Mouse (Mus musculus) stomach, embryonic 16.5 days (tissue): ENCODE data around the gene Tex22. TPM values are rescaled to one million over a fixed set of nuclear protein-coding genes. Genes with fewer than 3 reads are reported as not detected.
A peak's percentile ranks its signal among the peaks of the same experiment; 100 is the strongest.

Experiments used
- ATAC-seq: fragments of 200-750 bp; cut with Nextera tagmentation; 2 replicates; pipeline ENCODE4 v1.8.0; 2017; ENCODE audit warnings: moderate number of reproducible peaks, moderate TSS enrichment; ENCODE audit not compliant: insufficient read depth, low FRiP score
- H3K27ac ChIP-seq: fragments of 300-500 bp; sonication (generic); 2 replicates; pipeline ENCODE4 v1.5.1; 2014; ENCODE audit warnings: low read length
- H3K27me3 ChIP-seq: fragments of 300-500 bp; sonication (generic); 2 replicates; pipeline ENCODE4 v1.6.1; 2014; ENCODE audit warnings: low read length, control low read depth, mixed read lengths; ENCODE audit not compliant: control insufficient read depth, insufficient read depth
- H3K36me3 ChIP-seq: fragments of 300-500 bp; sonication (generic); 2 replicates; pipeline ENCODE4 v1.6.1; 2014; ENCODE audit warnings: low read length; ENCODE audit not compliant: control insufficient read depth, insufficient read depth
- H3K4me1 ChIP-seq: fragments of 300-500 bp; sonication (generic); 2 replicates; pipeline ENCODE4 v1.6.1; 2014; ENCODE audit warnings: low read length, control low read depth, mixed read lengths; ENCODE audit not compliant: control insufficient read depth, insufficient read depth
- H3K4me2 ChIP-seq: fragments of 300-500 bp; sonication (generic); 2 replicates; pipeline ENCODE4 v1.6.1; 2014; ENCODE audit warnings: low read depth, low read length, mixed read lengths
- H3K4me3 ChIP-seq: fragments of 300-500 bp; sonication (generic); replicated peaks from 2 replicates; pipeline ENCODE4 v1.5.1; 2014; ENCODE audit warnings: mild to moderate bottlenecking, low read length
- H3K9ac ChIP-seq: fragments of 300-500 bp; sonication (generic); 2 replicates; pipeline ENCODE4 v1.6.1; 2014; ENCODE audit warnings: low read length
- H3K9me3 ChIP-seq: fragments of 300-500 bp; sonication (generic); replicated peaks from 2 replicates; pipeline ENCODE4 v1.6.1; 2016; ENCODE audit warnings: low read length, control low read depth; ENCODE audit not compliant: control insufficient read depth
- WGBS: fragments of 180-500 bp; shearing (Covaris S2); extraction: QIAGEN DNeasy Blood & Tissue Kit; methylation state at CpG from one replicate; pipeline ENCODE4 v1.1.7; 2014; 5-methylcytosine and 5-hydroxymethylcytosine counted together
- polyA plus RNA-seq: library from polyadenylated mRNA; unstranded; fragments of >200 nt; fragmentation: Nextera tagmentation; extraction: Ambion mirVana; gene quantifications from 2 replicates; pipeline ENCODE4 v1.2.1, GENCODE M21; 2015

Gene Tex22
- polyA plus RNA-seq, 1 experiment from 2014 or later = not detected

DNA sequence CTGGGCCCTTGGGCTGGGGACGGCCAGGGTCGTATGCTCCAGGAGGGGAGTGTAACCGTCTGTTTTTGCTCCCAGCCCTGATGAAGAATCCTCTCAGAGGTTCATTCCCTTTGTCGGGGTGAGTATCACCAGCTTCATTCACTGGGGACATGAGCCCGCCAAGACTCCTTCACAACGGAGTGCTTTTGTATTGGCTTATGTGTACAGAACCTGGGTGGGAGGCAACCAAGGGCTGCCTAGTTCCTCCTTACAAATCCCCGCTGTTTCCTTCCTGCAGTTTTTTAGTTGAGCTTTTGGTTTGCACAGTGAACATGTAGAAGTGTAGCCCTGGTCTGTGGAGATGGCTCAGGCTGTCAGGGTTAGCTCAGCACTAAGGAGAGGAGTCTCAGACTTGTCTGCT, 6.3 kb upstream of the Tex22 start:
- 76% methylated on average over 7 of the region's 7 CpGs for WGBS
- ATAC-seq = no peak
- Histone ChIP-seq H3K4me1 (no peaks in the 10 kb centered on the region), H3K9ac (no peak overlapping the region), H3K4me2 (no peak overlapping the region), H3K4me3 (no peak overlapping the region), H3K36me3 (peaks cover 15% of the 10 kb centered on the region), H3K9me3 (no peaks in the 10 kb centered on the region), H3K27ac (no peak overlapping the region), H3K27me3 (no peaks in the 10 kb centered on the region)

DNA sequence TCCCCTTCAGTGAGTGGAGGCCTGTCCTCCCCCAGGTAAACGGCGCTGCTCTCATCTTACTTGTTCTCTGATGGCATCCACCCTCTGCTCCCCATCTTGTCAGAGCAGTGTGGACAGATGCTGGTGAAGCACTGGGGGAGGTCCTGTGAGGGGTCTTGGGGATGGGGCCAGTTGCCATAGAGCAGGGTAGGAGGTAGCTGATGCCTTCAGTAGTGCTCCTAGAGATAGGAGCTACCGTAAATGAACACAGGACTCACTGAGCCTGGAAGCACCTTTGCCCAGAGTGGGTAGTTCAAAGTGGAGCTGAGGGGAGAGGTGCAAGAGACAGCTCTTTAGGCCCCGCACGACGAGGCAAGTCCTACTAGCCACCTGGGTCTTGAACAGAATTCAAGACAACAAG, 4.9 kb upstream of the Tex22 start:
- WGBS = 90% methylated on average over 6 of the region's 6 CpGs
- ATAC-seq = no peak
- Histone ChIP-seq H3K4me2 (no peak overlapping the region), H3K36me3 (peaks cover 15% of the 10 kb centered on the region), H3K9me3 (no peaks in the 10 kb centered on the region), H3K9ac (no peak overlapping the region), H3K4me3 (no peak overlapping the region), H3K4me1 (peaks cover 9% of the 10 kb centered on the region; the same call in 1 of the 2 replicates), H3K27me3 (no peaks in the 10 kb centered on the region), H3K27ac (no peak overlapping the region)

DNA sequence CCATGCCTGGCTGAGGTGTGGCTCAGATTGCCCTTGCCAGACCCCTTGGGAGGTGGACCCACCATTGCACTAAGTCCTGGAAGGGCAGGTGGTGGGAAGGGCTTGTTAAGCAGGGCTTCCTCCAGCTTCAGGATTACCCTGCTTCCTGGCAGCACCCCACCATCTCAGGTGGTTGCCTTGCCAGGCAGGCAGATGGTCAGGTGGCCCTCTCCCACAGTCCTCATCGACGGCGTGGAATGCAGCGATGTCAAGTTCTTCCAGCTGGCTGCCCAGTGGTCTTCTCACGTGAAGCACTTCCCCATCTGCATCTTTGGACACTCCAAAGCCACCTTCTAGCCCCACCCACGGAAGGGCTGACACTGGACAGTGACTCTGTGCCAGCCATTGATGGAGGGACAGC, 3.0 kb upstream of the Tex22 start:
- ATAC-seq = no peak
- peaks cover 21% of the 10 kb centered on the region for H3K4me1 ChIP-seq
- H3K4me3 ChIP-seq = no peak overlapping the region
- H3K9me3 ChIP-seq = no peaks in the 10 kb centered on the region
- peaks cover 15% of the 10 kb centered on the region for H3K36me3 ChIP-seq
- no peak overlapping the region for H3K9ac ChIP-seq
- H3K27me3 ChIP-seq = no peaks in the 10 kb centered on the region
- WGBS = 83% methylated on average over 6 of the region's 6 CpGs
- no peak overlapping the region for H3K4me2 ChIP-seq
- no peak overlapping the region for H3K27ac ChIP-seq

DNA sequence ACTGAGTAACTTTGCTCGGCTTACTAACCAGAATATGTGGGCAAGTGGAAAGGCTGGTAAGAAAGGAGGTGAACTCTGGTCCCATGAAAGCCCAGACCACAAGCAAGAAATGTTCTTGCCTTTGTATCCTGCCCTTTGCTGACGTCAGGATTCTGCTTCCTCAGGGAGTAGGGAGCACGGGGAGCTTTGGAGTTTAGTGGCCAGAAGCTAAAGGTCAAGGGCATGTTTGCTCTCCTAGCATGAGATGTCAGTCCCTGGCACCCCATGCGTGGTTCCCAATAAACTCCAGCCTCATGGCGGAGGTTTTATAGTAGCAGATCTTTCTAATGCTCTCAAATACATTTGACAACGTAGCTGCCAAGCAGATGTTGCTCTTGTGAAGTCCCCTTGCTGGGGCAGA, 2.5 kb upstream of the Tex22 start:
- H3K4me2 ChIP-seq = no peak overlapping the region
- H3K27ac ChIP-seq = no peak overlapping the region
- H3K9ac ChIP-seq = no peak overlapping the region
- H3K27me3 ChIP-seq = no peaks in the 10 kb centered on the region
- WGBS = 76% methylated on average over 6 of the region's 6 CpGs
- no peak for ATAC-seq
- H3K4me1 ChIP-seq = peaks cover 21% of the 10 kb centered on the region
- H3K36me3 ChIP-seq = peaks cover 15% of the 10 kb centered on the region
- H3K9me3 ChIP-seq = no peaks in the 10 kb centered on the region
- no peak overlapping the region for H3K4me3 ChIP-seq

DNA sequence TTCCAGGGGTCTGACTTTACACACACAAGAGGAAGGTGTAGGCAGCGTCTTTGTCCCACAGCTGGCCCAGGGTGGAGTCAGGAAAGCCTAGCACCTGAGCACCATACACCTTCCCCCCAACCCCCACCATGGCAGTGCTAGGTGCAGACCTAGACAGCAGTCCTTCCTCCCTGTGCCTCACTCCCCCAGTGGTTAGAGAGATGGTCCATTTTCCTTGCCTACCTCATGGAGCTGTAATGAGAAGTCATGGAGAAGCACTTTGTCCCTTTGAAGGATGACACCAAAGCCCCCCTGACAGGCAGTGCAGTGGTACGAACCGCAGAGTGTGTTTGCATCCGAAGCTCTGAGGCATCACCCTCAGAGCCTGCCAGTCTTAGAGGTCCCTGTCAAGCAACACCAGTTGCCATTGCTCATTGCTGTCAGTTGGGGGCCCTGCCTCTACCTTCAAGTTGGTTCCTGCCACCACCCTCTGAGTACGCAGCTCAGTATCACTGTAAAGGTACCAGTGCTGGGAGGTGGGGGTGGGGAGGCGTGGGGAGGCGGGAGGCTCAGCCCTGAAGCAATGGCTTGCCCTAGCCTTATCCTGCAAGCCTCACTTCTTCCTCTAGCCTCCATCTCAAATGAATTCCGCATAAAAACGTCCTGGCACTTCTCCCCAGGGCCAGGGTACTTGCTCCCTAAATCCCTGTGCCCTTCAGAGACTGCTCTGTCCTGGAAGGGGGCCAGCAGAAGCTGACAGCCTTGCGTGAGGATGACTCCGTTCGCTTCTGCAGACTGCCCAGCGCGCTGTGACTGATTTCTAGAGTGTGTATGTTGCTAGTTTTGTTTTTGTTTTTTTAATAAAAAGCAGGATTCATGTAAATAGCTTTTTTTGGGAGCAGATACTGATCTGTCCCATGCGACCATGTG, 628 bp upstream of the Tex22 start:
- no peaks in the 10 kb centered on the region for H3K27me3 ChIP-seq
- peak overlapping the region; percentile 56 for H3K4me3 ChIP-seq
- H3K4me1 ChIP-seq = peaks cover 21% of the 10 kb centered on the region
- H3K9me3 ChIP-seq = no peaks in the 10 kb centered on the region
- WGBS = 9% methylated on average over 15 of the region's 15 CpGs
- peak overlapping the region; percentile 79 for H3K9ac ChIP-seq
- peak overlapping the region; percentile 91 for H3K27ac ChIP-seq
- peak; percentile 51; the same call in 1 of the 2 replicates for ATAC-seq
- H3K36me3 ChIP-seq = peaks cover 15% of the 10 kb centered on the region
- H3K4me2 ChIP-seq = peak overlapping the region; percentile 96

DNA sequence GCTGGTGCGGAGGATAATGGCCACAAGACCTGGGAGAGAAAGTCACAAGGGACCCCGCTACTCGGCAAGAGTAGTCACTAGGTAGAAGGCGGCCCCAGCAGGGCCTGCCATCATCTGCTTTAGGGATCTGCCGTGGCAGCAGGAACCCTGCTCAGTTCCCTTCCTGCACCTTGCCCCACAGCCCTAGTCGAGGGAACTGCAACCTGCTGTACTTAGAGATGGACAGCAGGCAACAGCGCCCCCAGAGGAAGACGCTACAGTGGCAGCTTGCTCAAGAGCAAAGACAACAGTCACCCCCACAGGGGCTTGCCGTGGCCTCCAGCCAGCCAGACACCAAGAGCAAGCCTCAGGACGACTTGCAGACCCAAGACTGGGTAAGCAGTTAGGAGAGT, 757 bp downstream of the Tex22 start:
- ATAC-seq = peak; percentile 76; the same call in 1 of the 2 replicates
- WGBS = 6% methylated on average over 10 of the region's 10 CpGs

DNA sequence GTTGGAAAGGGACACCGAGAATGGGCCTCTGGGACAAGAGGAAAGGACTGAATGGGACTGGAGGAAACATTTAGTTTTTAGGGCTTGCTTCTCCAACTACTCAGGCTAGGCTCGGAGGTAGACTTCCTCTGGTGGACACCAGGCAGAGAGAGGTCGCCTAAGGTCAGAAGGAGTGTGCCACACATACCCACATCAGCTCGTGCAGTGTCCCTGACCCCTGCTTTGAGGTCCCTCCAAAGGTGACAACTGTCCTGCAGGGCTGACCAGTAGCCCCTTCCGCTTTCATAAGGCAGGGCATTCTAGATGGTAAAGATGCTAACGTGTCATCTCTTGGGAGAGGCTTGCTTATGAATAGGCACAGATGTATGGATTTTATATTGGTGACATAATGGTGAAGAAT, 1.2 kb downstream of the Tex22 start:
- H3K36me3 ChIP-seq = peaks cover 5% of the 10 kb centered on the region
- no peaks in the 10 kb centered on the region for H3K9me3 ChIP-seq
- peaks cover 21% of the 10 kb centered on the region for H3K4me1 ChIP-seq
- H3K27ac ChIP-seq = no peak overlapping the region; the same call in 1 of the 2 replicates
- no peak overlapping the region; the same call in 1 of the 2 replicates for H3K4me3 ChIP-seq
- H3K9ac ChIP-seq = peak overlapping the region; percentile 12; the same call in 1 of the 2 replicates
- H3K27me3 ChIP-seq = no peaks in the 10 kb centered on the region
- WGBS = 59% methylated on average over 6 of the region's 6 CpGs
- H3K4me2 ChIP-seq = peak overlapping the region; percentile 96; the same call in 1 of the 2 replicates
- ATAC-seq = no peak

More for the DNA sequence above, 757 bp downstream of the Tex22 start:
- Histone ChIP-seq H3K4me2 (peak overlapping the region; percentile 96), H3K4me1 (peaks cover 21% of the 10 kb centered on the region), H3K4me3 (peak overlapping the region; percentile 56), H3K27me3 (no peaks in the 10 kb centered on the region), H3K36me3 (peaks cover 9% of the 10 kb centered on the region), H3K9ac (peak overlapping the region; percentile 79), H3K9me3 (no peaks in the 10 kb centered on the region), H3K27ac (peak overlapping the region; percentile 91)

DNA sequence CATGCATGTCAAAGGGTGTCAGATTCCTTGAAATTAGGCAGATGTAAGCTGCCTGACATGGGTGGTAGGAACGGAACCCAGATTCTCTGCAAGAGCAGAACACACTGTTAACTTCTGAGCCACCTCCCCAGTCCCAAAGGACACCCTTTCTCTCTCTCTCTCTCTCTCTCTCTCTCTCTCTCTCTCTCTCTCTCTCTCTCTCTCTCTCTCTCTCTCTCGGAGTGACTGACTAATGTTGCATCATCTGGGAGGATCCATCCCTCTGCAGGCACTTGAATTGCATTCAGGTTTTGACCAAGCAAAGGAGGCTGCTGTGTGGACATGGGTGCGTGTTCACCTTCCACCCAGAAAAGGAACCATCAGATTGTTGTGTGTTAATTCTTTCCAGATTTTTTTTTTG, 13.0 kb downstream of the Tex22 start:
- ATAC-seq = no peak
- H3K4me1 ChIP-seq = no peaks in the 10 kb centered on the region
- H3K4me3 ChIP-seq = no peak overlapping the region
- no peaks in the 10 kb centered on the region for H3K36me3 ChIP-seq
- H3K9ac ChIP-seq = no peak overlapping the region
- no peaks in the 10 kb centered on the region for H3K27me3 ChIP-seq
- no peaks in the 10 kb centered on the region for H3K9me3 ChIP-seq
- 65% methylated on average over 3 of the region's 3 CpGs for WGBS
- H3K27ac ChIP-seq = no peak overlapping the region
- H3K4me2 ChIP-seq = no peak overlapping the region

DNA sequence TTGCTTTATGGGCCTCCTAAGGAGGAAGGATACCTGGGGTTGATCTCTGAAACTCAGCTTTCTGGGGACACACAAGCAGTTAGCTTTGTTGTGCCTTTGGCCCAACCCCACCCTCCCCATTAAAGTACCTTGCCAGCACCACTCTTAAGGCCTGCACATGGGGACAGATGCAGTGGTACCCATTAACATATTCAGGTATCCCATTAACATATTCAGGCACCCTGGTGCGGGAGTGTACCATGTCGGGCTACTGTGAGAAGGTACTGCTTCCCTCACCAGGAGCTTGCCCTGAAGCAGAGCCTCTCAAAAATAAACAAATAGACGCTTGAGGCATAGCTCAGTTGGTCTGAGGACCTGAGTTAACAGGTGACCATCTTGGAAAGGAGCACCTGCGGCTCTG, 13.7 kb downstream of the Tex22 start:
- no peaks in the 10 kb centered on the region for H3K36me3 ChIP-seq
- H3K4me1 ChIP-seq = no peaks in the 10 kb centered on the region
- WGBS = 28% methylated on average over 4 of the region's 4 CpGs
- H3K9me3 ChIP-seq = no peaks in the 10 kb centered on the region
- no peak overlapping the region for H3K4me3 ChIP-seq
- H3K27me3 ChIP-seq = no peaks in the 10 kb centered on the region
- no peak overlapping the region for H3K4me2 ChIP-seq
- H3K9ac ChIP-seq = no peak overlapping the region
- no peak overlapping the region for H3K27ac ChIP-seq
- ATAC-seq = no peak
